Mouse (Mus musculus): ENCODE measurements around the gene Olfr94. TPM values are rescaled to one million over a fixed set of nuclear protein-coding genes. Genes with fewer than 3 reads are reported as not detected.

Olfr94 gene
- not detected in 2 replicates for total RNA-seq (2023)

DNA sequence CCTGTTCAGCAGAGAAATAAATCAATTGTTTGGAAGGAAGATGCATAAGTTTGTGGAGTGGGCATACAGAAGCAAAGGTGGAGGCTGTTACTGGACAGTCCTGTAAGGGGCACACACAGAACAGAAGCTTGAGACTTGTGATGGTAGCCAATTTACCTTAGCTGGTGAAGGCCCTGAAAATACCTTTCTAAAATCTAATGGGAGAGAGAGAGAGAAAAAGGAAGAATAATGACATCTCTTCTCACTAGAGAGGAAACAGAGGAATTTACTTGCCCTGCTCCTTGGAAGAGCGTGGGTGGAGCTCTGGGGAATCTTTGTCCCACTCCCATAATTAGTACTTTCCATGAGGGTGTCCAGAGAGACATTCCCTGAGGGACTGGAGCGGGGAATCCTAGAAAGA is at the start of gene Olfr94:
Gene Olfr94, minus strand, starts transcription at position 101 of the 400 bp plus-strand sequence.

GRCm38 (mm10) chr17:37237230-37237629 is 36.4 kb upstream of the Olfr94 start, which contains the start of gene Olfr97:
TSS of gene Olfr97 (minus strand) at chr17:37237330.

GRCm38 (mm10) chr17:37219846-37220245 is 19.1 kb upstream of the Olfr94 start, which contains the start of gene Olfr96:
TSS of gene Olfr96 (plus strand) at chr17:37220146.

GRCm38 (mm10) chr17:37213018-37213417 is 12.2 kb upstream of the Olfr94 start, which contains the start of gene Olfr95:
TSS of gene Olfr95 (minus strand) at chr17:37213118.

DNA sequence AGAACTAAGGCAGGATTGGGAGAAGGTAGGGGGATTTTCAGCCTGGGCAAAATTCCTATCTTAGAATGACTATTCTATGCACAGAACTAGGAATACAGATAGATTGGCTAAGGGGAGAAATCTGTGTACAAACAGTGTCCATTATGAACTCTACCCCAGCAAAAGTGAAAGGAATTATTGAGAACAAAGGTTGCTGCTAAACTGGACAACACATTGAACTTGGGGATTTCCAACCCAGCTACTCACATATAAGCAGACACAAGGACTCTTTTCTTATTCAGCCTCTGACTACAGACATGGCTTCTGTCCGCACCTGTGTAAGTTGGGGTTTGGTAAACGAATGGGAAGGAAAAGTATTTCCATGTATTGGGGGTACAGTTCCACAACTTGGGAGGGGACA is 7.1 kb downstream of the Olfr94 start, which contains the start of gene Ubd:
Gene Ubd, plus strand, starts transcription at position 237 of the 400 bp plus-strand sequence.

DNA sequence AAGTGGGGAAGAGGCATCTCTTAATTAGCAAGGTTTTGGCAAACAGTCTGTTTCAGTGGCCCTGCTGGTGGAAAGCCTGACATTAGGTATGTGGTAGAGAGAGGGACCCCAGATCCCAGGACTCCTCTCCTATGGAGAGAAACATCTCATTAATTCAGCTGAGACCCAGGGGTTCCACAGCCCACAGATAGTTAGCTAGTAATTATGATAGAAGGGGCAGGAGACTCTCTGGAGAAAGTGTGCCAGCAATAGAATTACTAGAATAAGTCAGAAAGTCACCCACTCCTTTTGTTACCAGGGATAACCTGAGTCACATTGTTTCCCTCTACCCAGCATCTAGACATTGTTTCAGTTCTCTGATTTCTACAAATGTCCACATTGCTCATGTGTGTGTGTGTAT is 39.4 kb downstream of the Olfr94 start, which contains the start of gene Olfr93:
Gene Olfr93, minus strand, starts transcription at position 101 of the 400 bp plus-strand sequence.

Other genes with a start within 250 kb of the Olfr94 start
- 20.5 and 35.8 TPM in 2 replicates for gene Ppp1r11, start 249.3 kb downstream of the Olfr94 start, total RNA-seq (2023)
- 30.9 and 36.7 TPM in 2 replicates for gene Znrd1, start 242.4 kb downstream of the Olfr94 start, total RNA-seq (2023)
- gene Znrd1as, start 242.4 kb downstream of the Olfr94 start, total RNA-seq (2023): 0.68 and 1.2 TPM in 2 replicates
- gene 2410137M14Rik, start 219.8 kb downstream of the Olfr94 start, total RNA-seq (2023): not detected in 2 replicates
- not detected in 2 replicates for gene H2-M5, start 211.5 kb downstream of the Olfr94 start, total RNA-seq (2023)
- not detected in 2 replicates for gene Zfp57, start 199.8 kb downstream of the Olfr94 start, total RNA-seq (2023)
- not detected in 2 replicates for gene Mog, start 177.6 kb downstream of the Olfr94 start, total RNA-seq (2023)
- gene Gabbr1, start 155.0 kb downstream of the Olfr94 start, total RNA-seq (2023): 148 and 221 TPM in 2 replicates
- not detected in 2 replicates for gene Olfr90, start 112.5 kb downstream of the Olfr94 start, total RNA-seq (2023)
- not detected in 2 replicates for gene Olfr91, start 102.7 kb downstream of the Olfr94 start, total RNA-seq (2023)
- gene Olfr92, start 80.9 kb downstream of the Olfr94 start, total RNA-seq (2023): not detected in 2 replicates
- gene Olfr93, start 39.5 kb downstream of the Olfr94 start, total RNA-seq (2023): not detected in 2 replicates
- gene Ubd, start 7.1 kb downstream of the Olfr94 start, total RNA-seq (2023): not detected in 2 replicates
- gene Olfr95, start 12.1 kb upstream of the Olfr94 start, total RNA-seq (2023): not detected in 2 replicates
- gene Olfr96, start 19.2 kb upstream of the Olfr94 start, total RNA-seq (2023): not detected in 2 replicates
- not detected in 2 replicates for gene Olfr97, start 36.3 kb upstream of the Olfr94 start, total RNA-seq (2023)
- gene Olfr98, start 62.8 kb upstream of the Olfr94 start, total RNA-seq (2023): not detected in 2 replicates
- gene H2-M3, start 69.2 kb upstream of the Olfr94 start, total RNA-seq (2023): 4.4 and 4.6 TPM in 2 replicates
- gene Olfr99, start 82.5 kb upstream of the Olfr94 start, total RNA-seq (2023): not detected in 2 replicates
- gene Olfr101, start 103.3 kb upstream of the Olfr94 start, total RNA-seq (2023): not detected in 2 replicates
- not detected in 2 replicates for gene Olfr102, start 116.1 kb upstream of the Olfr94 start, total RNA-seq (2023)
- gene Olfr103, start 138.7 kb upstream of the Olfr94 start, total RNA-seq (2023): not detected in 2 replicates
- not detected in 2 replicates for gene Olfr104-ps, start 158.6 kb upstream of the Olfr94 start, total RNA-seq (2023)
- not detected in 2 replicates for gene Olfr105-ps, start 178.0 kb upstream of the Olfr94 start, total RNA-seq (2023)
- not detected in 2 replicates for gene Olfr106-ps, start 189.4 kb upstream of the Olfr94 start, total RNA-seq (2023)
- not detected in 2 replicates for gene Olfr107, start 198.2 kb upstream of the Olfr94 start, total RNA-seq (2023)
- gene Olfr108, start 244.5 kb upstream of the Olfr94 start, total RNA-seq (2023): not detected in 2 replicates

All from neutrophil, adult 65 days (primary cell).